Mouse (Mus musculus): ENCODE results near the gene Cadm4. TPM values are rescaled to one million over a fixed set of nuclear protein-coding genes. Genes with fewer than 3 reads are reported as not detected.
A peak's percentile ranks its signal among the peaks of the same experiment; 100 is the strongest.

Cadm4 gene
- total and polyA plus RNA-seq, 3 experiments = 0.16 to 0.59 (median 0.36) TPM

DNA sequence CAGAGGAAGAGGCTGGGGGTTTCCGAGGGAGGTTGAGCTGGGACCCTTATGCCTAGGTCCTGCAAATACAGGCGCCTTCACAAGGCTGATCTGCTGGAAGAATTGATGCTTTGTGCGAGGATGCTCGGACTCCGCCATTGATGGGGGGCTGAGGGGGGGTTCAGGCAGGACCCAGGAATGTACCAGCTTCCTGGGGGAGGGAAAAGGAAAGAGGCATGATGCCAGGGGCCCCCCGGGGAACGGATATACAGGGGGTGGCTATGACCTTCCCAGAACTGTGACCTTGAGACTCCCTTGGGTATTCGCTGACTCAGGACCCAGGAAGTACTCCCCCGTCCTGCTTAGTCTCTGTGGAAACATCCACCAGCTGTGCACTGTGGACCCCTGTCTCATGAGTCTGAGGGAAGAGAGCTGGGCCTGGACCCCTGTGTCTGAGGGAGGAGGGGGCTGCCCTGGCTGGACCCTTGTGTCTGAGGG, 4.9 kb downstream of the Cadm4 start:
- peaks cover 4 to 15% of the 10 kb centered on the region in 2 experiments for H3K4me1 ChIP-seq (ENCODE audit: control insufficient read depth in 1 of 2, insufficient read depth in 2 of 2)
- H3K9me3 ChIP-seq (replicated peaks; ENCODE audit: low read length) = peaks cover under 1% of the 10 kb centered on the region
- TF ChIP-seq CHD1 (IDR thresholded peaks at IDR 0.05; ENCODE audit: low read depth, low read length) (no peak), MAFK (IDR thresholded peaks at IDR 0.05; ENCODE audit: insufficient replicate concordance, low read length) (0 out of 2 replicates have a peak, but pooled peaks have one; percentile 61)
- H3K79me2 ChIP-seq (replicated peaks; ENCODE audit: control insufficient read depth, extremely low read depth, insufficient read depth, poor library complexity, severe bottlenecking) = no peaks in the 10 kb centered on the region
- dilution Hi-C loops (cut with MboI; ENCODE audit: extremely low pct_ligation_motif_present, extremely low pct_unique_long_range_greater_than_20kb, low sequenced_read_pairs) = no loop called here
- no peak overlapping the region for H3K9ac ChIP-seq (ENCODE audit: insufficient read depth, low read depth)
- H3K27ac ChIP-seq (ENCODE audit: insufficient read depth, low read depth) = no peak overlapping the region
- H3K27me3 ChIP-seq (replicated peaks) = peaks cover 66% of the 10 kb centered on the region
- in situ Hi-C loops (cut with MboI; ENCODE audit: low pct_ligation_motif_present, low pct_unique_long_range_greater_than_20kb, low sequenced_read_pairs) = no loop called here
- H3K4me2 ChIP-seq (ENCODE audit: insufficient read depth, low read depth, poor library complexity, severe bottlenecking) = no peak overlapping the region
- no peaks in the 10 kb centered on the region for H3K36me3 ChIP-seq (replicated peaks in 1 of 2; ENCODE audit: control insufficient read depth in 1 of 2, insufficient read depth in 1 of 2, low read length in 1 of 2)
- no peak overlapping the region for H3K4me3 ChIP-seq (replicated peaks in 1 of 3; ENCODE audit: low read depth in 2 of 3, low read length in 2 of 3, poor library complexity in 1 of 3)
- no peak for DNase-seq (ENCODE audit: extremely low read depth)

DNA sequence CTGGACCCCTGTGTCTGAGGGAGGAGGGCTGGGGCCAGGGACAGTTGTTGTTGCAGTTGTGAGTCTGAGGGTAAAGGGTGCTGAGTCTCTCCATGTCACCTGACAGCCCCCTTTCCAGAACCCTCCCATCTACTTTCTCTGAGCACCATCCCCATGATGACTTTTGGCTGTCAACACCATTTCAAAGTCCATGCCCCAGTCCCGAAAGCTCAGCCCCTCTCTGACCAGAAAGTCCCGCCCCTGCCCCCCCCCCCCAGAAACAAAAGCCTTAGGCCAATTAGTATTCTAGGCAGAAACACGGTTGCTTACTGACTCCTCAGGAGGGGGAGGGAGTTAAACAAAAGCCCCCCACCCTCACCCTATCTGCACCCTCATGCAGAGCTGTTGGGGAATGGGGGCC, 5.6 kb downstream of the Cadm4 start:
- H3K9me3 ChIP-seq (replicated peaks; ENCODE audit: low read length) = no peaks in the 10 kb centered on the region
- in situ Hi-C loops (cut with MboI; ENCODE audit: low pct_ligation_motif_present, low pct_unique_long_range_greater_than_20kb, low sequenced_read_pairs) = no loop called here
- no peaks in the 10 kb centered on the region for H3K79me2 ChIP-seq (replicated peaks; ENCODE audit: control insufficient read depth, extremely low read depth, insufficient read depth, poor library complexity, severe bottlenecking)
- H3K4me3 ChIP-seq (replicated peaks in 1 of 3; ENCODE audit: low read depth in 2 of 3, low read length in 2 of 3, poor library complexity in 1 of 3) = no peak overlapping the region
- dilution Hi-C loops (cut with MboI; ENCODE audit: extremely low pct_ligation_motif_present, extremely low pct_unique_long_range_greater_than_20kb, low sequenced_read_pairs) = no loop called here
- H3K27ac ChIP-seq (ENCODE audit: insufficient read depth, low read depth) = no peak overlapping the region
- peaks cover 3 to 15% of the 10 kb centered on the region in 2 experiments; a peak in 3 of 4 replicates for H3K4me1 ChIP-seq (ENCODE audit: control insufficient read depth in 1 of 2, insufficient read depth in 2 of 2)
- H3K9ac ChIP-seq (ENCODE audit: insufficient read depth, low read depth) = no peak overlapping the region
- no peaks in the 10 kb centered on the region for H3K36me3 ChIP-seq (replicated peaks in 1 of 2; ENCODE audit: control insufficient read depth in 1 of 2, insufficient read depth in 1 of 2, low read length in 1 of 2)
- no peak overlapping the region for H3K4me2 ChIP-seq (ENCODE audit: insufficient read depth, low read depth, poor library complexity, severe bottlenecking)
- no peak for TF ChIP-seq HCFC1 (IDR thresholded peaks at IDR 0.05; ENCODE audit: low read depth, low read length)
- no peak for TF ChIP-seq BHLHE40 (IDR thresholded peaks at IDR 0.05; ENCODE audit: low read depth, low read length)
- no peak for TF ChIP-seq JUN (IDR thresholded peaks at IDR 0.05; ENCODE audit: insufficient read depth, low read depth, low read length)
- no peak for TF ChIP-seq TBP (conservative IDR thresholded peaks at IDR 0.05; ENCODE audit: low read depth, low read length)
- no peak for TF ChIP-seq USF2 (conservative IDR thresholded peaks at IDR 0.05; ENCODE audit: low read depth, low read length)
- no peak for TF ChIP-seq NELFE (IDR thresholded peaks at IDR 0.05; ENCODE audit: low read depth, low read length)
- TF ChIP-seq MAZ (IDR thresholded peaks at IDR 0.05; ENCODE audit: low read depth, low read length) = no peak
- TF ChIP-seq EP300 (IDR thresholded peaks at IDR 0.05; ENCODE audit: low read length) = no peak
- no peak for TF ChIP-seq CHD1 (IDR thresholded peaks at IDR 0.05; ENCODE audit: low read depth, low read length)
- TF ChIP-seq ZMIZ1 (IDR thresholded peaks at IDR 0.05; ENCODE audit: low read depth, low read length) = no peak
- TF ChIP-seq CHD2 (IDR thresholded peaks at IDR 0.05; ENCODE audit: low read length) = no peak
- no peak for TF ChIP-seq UBTF (IDR thresholded peaks at IDR 0.05; ENCODE audit: low read depth, low read length)
- no peak for TF ChIP-seq MEF2A (IDR thresholded peaks at IDR 0.05; ENCODE audit: borderline replicate concordance, low read depth, low read length)
- TF ChIP-seq MXI1 (IDR thresholded peaks at IDR 0.05; ENCODE audit: low read depth, low read length) = no peak
- no peak for TF ChIP-seq RCOR1 (conservative IDR thresholded peaks at IDR 0.05; ENCODE audit: low read depth, low read length)
- TF ChIP-seq SMC3 (IDR thresholded peaks at IDR 0.05; ENCODE audit: low read depth, low read length) = no peak
- no peak for TF ChIP-seq POLR2AphosphoS2 (IDR thresholded peaks at IDR 0.05; ENCODE audit: low read depth, low read length)
- TF ChIP-seq MAFK (IDR thresholded peaks at IDR 0.05; ENCODE audit: insufficient replicate concordance, low read length) = no peak
- no peak for TF ChIP-seq TCF12 (IDR thresholded peaks at IDR 0.05; ENCODE audit: low read depth, low read length)
- no peak for DNase-seq (ENCODE audit: extremely low read depth)
- peaks cover 61% of the 10 kb centered on the region for H3K27me3 ChIP-seq (replicated peaks)
